ENCODE assay signal across 15 mouse cellular contexts in the genomic region with DNA sequence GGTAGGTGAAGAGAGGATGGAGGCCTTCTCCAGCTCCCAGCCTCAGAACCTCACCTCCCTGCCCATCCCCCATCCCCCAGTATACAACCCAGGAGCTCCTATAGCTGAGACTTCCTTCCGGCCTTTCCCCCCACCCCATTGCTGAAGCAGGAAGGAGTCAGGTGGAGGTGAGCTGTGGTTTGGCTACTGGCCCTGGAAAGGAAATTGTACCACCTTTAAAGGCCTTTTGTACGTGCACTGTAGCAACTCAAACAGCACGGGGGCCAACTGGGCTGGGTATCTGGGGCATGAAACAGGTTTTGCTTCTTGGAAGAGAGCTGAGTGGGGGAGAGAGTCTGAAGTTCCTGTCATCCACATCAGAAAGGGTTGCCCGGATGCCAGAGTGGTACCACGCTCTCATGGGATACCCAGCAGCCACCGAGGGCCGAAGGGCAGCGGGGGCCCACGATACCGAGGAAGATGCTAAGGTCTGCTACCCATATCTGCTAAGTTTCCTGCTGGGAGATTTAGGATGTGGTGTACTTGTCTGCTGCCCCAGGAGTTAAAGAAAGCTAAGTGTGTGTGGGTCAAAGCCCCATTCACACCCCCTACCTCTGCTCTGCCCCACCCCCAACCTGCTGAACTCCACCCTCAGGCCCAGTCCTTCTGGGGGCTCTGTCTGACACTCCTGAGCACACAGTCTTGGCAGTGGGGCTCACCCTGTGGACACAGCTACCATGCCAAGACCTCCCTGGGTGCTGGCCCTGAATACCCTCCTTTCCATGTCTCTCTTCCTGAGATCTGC. TPM values are rescaled to one million over a fixed set of nuclear protein-coding genes. Genes with fewer than 3 reads are reported as not detected.
DNase-seq lines count a peak whose midpoint lies in the region; ATAC-seq and TF ChIP-seq lines count a peak whose summit lies in the region.
"Had no signal": no experiment of that assay in that cellular context is flagged by ENCODE, and none has a peak within 500 bp of the region (broad histone marks: within the 10 kb centered on the region; RNA-seq: fewer than 3 reads in every experiment).

No protein-coding gene starts in this region.

- TF ChIP-seq POLR2A in thymus, adult 2 months (IDR thresholded peaks at IDR 0.05; ENCODE audit: control insufficient read depth, extremely low read depth, insufficient read depth, low read length, poor library complexity), result no peak; the same call in 1 of the 2 replicates

- H3K36me3 ChIP-seq in kidney, embryonic 16.5 days (ENCODE audit: insufficient read depth, low read length), result no peaks in the 10 kb centered on the region
- H3K36me3 ChIP-seq in limb, embryonic 13.5 days, result no peaks in the 10 kb centered on the region
- no peaks in the 10 kb centered on the region for H3K36me3 ChIP-seq in thymus, adult 2 months (ENCODE audit: control insufficient read depth, insufficient read depth, low read length)
- H3K36me3 ChIP-seq: embryonic facial prominence, embryonic 13.5 days; midbrain, embryonic 15.5 days had no signal

- no peak overlapping the region for H3K4me2 ChIP-seq in kidney, embryonic 16.5 days (replicated peaks; ENCODE audit: low read depth, low read length)
- H3K4me2 ChIP-seq in limb, embryonic 13.5 days (replicated peaks), result no peak overlapping the region
- H3K4me2 ChIP-seq: embryonic facial prominence, embryonic 13.5 days; heart, embryonic 11.5 days; hindbrain, embryonic 14.5 days; midbrain, embryonic 15.5 days had no signal

- no peak overlapping the region for H3K9ac ChIP-seq in kidney, embryonic 16.5 days (replicated peaks; ENCODE audit: low read length)
- peak overlapping the region; percentile 20; the same call in 1 of the 2 replicates for H3K9ac ChIP-seq in limb, embryonic 13.5 days
- H3K9ac ChIP-seq: embryonic facial prominence, embryonic 13.5 days; hindbrain, embryonic 14.5 days; midbrain, embryonic 15.5 days had no signal

- TF ChIP-seq CTCF in thymus, adult 2 months (IDR thresholded peaks at IDR 0.05; ENCODE audit: borderline replicate concordance, control insufficient read depth, extremely low read depth, insufficient read depth, low read length, poor library complexity), result no peak

- WGBS in kidney, embryonic 16.5 days, result 72% methylated on average over 10 of the region's 10 CpGs
- 69% methylated on average over 10 of the region's 10 CpGs for WGBS in limb, embryonic 13.5 days
- 5% methylated on average over 10 of the region's 10 CpGs for WGBS in thymus, adult 2 months

- H3K4me3 ChIP-seq in kidney, embryonic 16.5 days (ENCODE audit: low read length), result no peak overlapping the region
- no peak overlapping the region for H3K4me3 ChIP-seq in limb, embryonic 13.5 days
- H3K4me3 ChIP-seq in thymus, adult 2 months (ENCODE audit: control insufficient read depth, insufficient read depth, low read length), result peak overlapping the region; percentile 26
- H3K4me3 ChIP-seq: embryonic facial prominence, embryonic 13.5 days; midbrain, embryonic 15.5 days had no signal

- DNase-seq in kidney, postnatal 4 days, result no peak
- DNase-seq in CD8-positive naive resting alpha-beta T cell, adult 2 months (ENCODE audit: low read depth in 2 of 2, low spot score in 2 of 2), result peak; percentile 65 to 74
- DNase-seq in thymus, adult 2 months, result peak; percentile 84
- no peak for DNase-seq in layer of hippocampus, adult 18-20 months (ENCODE audit: low spot score in 2 of 2)
- no peak for DNase-seq in right cerebral cortex, postnatal 4 days
- DNase-seq in cerebellum, postnatal 36 days, result no peak
- DNase-seq: cerebellum, adult 18-20 months; kidney, postnatal 36 days had no signal

- H3K27ac ChIP-seq in kidney, embryonic 16.5 days (ENCODE audit: low read length), result no peak overlapping the region
- peak overlapping the region; percentile 33; the same call in 1 of the 2 replicates for H3K27ac ChIP-seq in limb, embryonic 13.5 days
- peak overlapping the region; percentile 89 for H3K27ac ChIP-seq in thymus, adult 2 months (ENCODE audit: control insufficient read depth, insufficient read depth, low read length)
- H3K27ac ChIP-seq: embryonic facial prominence, embryonic 13.5 days; hindbrain, embryonic 14.5 days; midbrain, embryonic 15.5 days had no signal

- peak; percentile 21; the same call in 1 of the 2 replicates for ATAC-seq in kidney, embryonic 16.5 days (ENCODE audit: low FRiP score, low TSS enrichment)
- no peak for ATAC-seq in limb, embryonic 13.5 days (ENCODE audit: low FRiP score, low read depth)
- ATAC-seq: midbrain, embryonic 15.5 days had no signal

- no peaks in the 10 kb centered on the region for H3K9me3 ChIP-seq in kidney, embryonic 16.5 days (ENCODE audit: low read length)
- no peaks in the 10 kb centered on the region for H3K9me3 ChIP-seq in limb, embryonic 13.5 days
- H3K9me3 ChIP-seq: embryonic facial prominence, embryonic 13.5 days; midbrain, embryonic 15.5 days had no signal

- H3K27me3 ChIP-seq in kidney, embryonic 16.5 days (ENCODE audit: insufficient read depth, low read length), result no peaks in the 10 kb centered on the region
- H3K27me3 ChIP-seq in limb, embryonic 13.5 days, result no peaks in the 10 kb centered on the region
- no peaks in the 10 kb centered on the region for H3K27me3 ChIP-seq in thymus, adult 2 months (ENCODE audit: control insufficient read depth, insufficient read depth, low read length)
- H3K27me3 ChIP-seq: embryonic facial prominence, embryonic 13.5 days; midbrain, embryonic 15.5 days had no signal

- H3K4me1 ChIP-seq in kidney, embryonic 16.5 days (ENCODE audit: insufficient read depth, low read length), result no peaks in the 10 kb centered on the region
- peaks cover 22% of the 10 kb centered on the region for H3K4me1 ChIP-seq in limb, embryonic 13.5 days
- peaks cover 53% of the 10 kb centered on the region for H3K4me1 ChIP-seq in thymus, adult 2 months (replicated peaks; ENCODE audit: control insufficient read depth, insufficient read depth, low read length)
- H3K4me1 ChIP-seq: midbrain, embryonic 15.5 days had no signal

RNA-seq across cellular contexts. Expression of gene Gm17455, which starts 18.2 kb away (rescaled TPM):
- polyA plus RNA-seq in kidney, embryonic 16.5 days (2015; fragmentation: Nextera tagmentation; extraction: Ambion mirVana), result 0.40 and 0.81 TPM in 2 replicates
- 0.79 and 1.0 TPM in 2 replicates for polyA plus RNA-seq in limb, embryonic 13.5 days (2015; fragmentation: Nextera tagmentation; extraction: Ambion mirVana)
- polyA plus RNA-seq in thymus, adult 2 months (2012; rRNA removed), result 1.1 and 2.3 TPM in 2 replicates
- not detected for total RNA-seq in layer of hippocampus, adult 18-20 months (2021)
- total RNA-seq: adrenal gland, postnatal 4 days had no signal

RNA-seq across cellular contexts. Expression of gene Vsir, which starts 34.7 kb away (rescaled TPM):
- 3.9 and 4.2 TPM in 2 replicates for polyA plus RNA-seq in kidney, embryonic 16.5 days (2015; fragmentation: Nextera tagmentation; extraction: Ambion mirVana)
- 1.9 and 2.0 TPM in 2 replicates for polyA plus RNA-seq in limb, embryonic 13.5 days (2015; fragmentation: Nextera tagmentation; extraction: Ambion mirVana)
- polyA plus RNA-seq in thymus, adult 2 months (2012; rRNA removed), result 162 and 166 TPM in 2 replicates
- 10 to 100 TPM; 23.9 to 26.0 TPM for total RNA-seq in layer of hippocampus, adult 18-20 months (2021)

Comparison
In these comparisons a context has a peak if more than half of its experiments do, and no peak if none do; other contexts are left out.
1. DNase-seq: peak in CD8-positive naive resting alpha-beta T cell, adult 2 months (2 of 2) and thymus, adult 2 months (single experiment); none in kidney, postnatal 4 days (0 of 2), layer of hippocampus, adult 18-20 months (0 of 2), right cerebral cortex, postnatal 4 days (single experiment) and cerebellum, postnatal 36 days (0 of 2).
2. RNA of gene Vsir, which starts 34.7 kb away (polyA plus RNA-seq): 162 to 166 TPM in thymus, adult 2 months; 3.9 to 4.2 TPM in kidney, embryonic 16.5 days and 1.9 to 2.0 TPM in limb, embryonic 13.5 days; every median in the first group is over 10 times any median in the second.